Mouse (Mus musculus) liver, postnatal 0 days (tissue): Measurements from ENCODE around the gene Myh1.

Experiments
- CTCF ChIP-seq: sonication (generic); IDR thresholded peaks from 2 replicates; pipeline ENCODE4 v1.5.1; 2016; ENCODE audit warnings: antibody characterized with exemption, low read depth
- EP300 ChIP-seq: IDR thresholded peaks from 2 replicates; pipeline ENCODE4 v1.6.1; 2016; ENCODE audit warnings: antibody characterized with exemption, low read depth, mild to moderate bottlenecking

GRCm38 (mm10) chr11:67153843-67154242 lies 46.0 kb upstream of the Myh1 start:
- TF ChIP-seq CTCF (no peak), EP300 (no peak)
